Mouse (Mus musculus): ENCODE measurements at regions not wholly inside any gene's neighbourhood (a gene's known extent, or its start where the extent isn't known, plus 50 kb on each side); places are given as distances from the start of the nearest gene placed in this dataset.
A peak's percentile ranks its signal among the peaks of the same experiment; 100 is the strongest.

GRCm38 (mm10) chr2:33983112-33983748 is 95.5 kb upstream of the Mvb12b start:
- DNase-seq (ENCODE audit: low read depth): no peak

GRCm38 (mm10) chr2:33981936-33982335 is 94.2 kb upstream of the Mvb12b start:
- DNase-seq (ENCODE audit: low read depth): no peak

GRCm38 (mm10) chr2:33981321-33981720 is 93.6 kb upstream of the Mvb12b start:
- no peak for DNase-seq (ENCODE audit: low read depth)

- DNase-seq (ENCODE audit: low read depth): no peak
Measured at GRCm38 (mm10) chr2:33980884-33981283, 93.1 kb upstream of the Mvb12b start.

GRCm38 (mm10) chr2:33979276-33979675 is 91.5 kb upstream of the Mvb12b start:
- DNase-seq (ENCODE audit: low read depth): no peak

GRCm38 (mm10) chr2:33978550-33978949 is 90.8 kb upstream of the Mvb12b start:
- DNase-seq (ENCODE audit: low read depth): no peak

GRCm38 (mm10) chr2:33977576-33978352 is 90.0 kb upstream of the Mvb12b start:
- no peak for DNase-seq (ENCODE audit: low read depth)

- DNase-seq (ENCODE audit: low read depth): no peak
Measured at GRCm38 (mm10) chr2:33977151-33977550, 89.4 kb upstream of the Mvb12b start.

- DNase-seq (ENCODE audit: low read depth): no peak
Measured at GRCm38 (mm10) chr2:33976183-33976582, 88.4 kb upstream of the Mvb12b start.

GRCm38 (mm10) chr2:33975423-33976127 is 87.8 kb upstream of the Mvb12b start:
- no peak for DNase-seq (ENCODE audit: low read depth)

- DNase-seq (ENCODE audit: low read depth): no peak
Measured at GRCm38 (mm10) chr2:33974737-33975422, 87.1 kb upstream of the Mvb12b start.

GRCm38 (mm10) chr2:33974031-33974430 is 86.3 kb upstream of the Mvb12b start:
- DNase-seq (ENCODE audit: low read depth): no peak

GRCm38 (mm10) chr2:33973213-33973834 is 85.6 kb upstream of the Mvb12b start:
- DNase-seq (ENCODE audit: low read depth): peak; percentile 40

GRCm38 (mm10) chr2:33966984-33967421 is 79.3 kb upstream of the Mvb12b start:
- DNase-seq (ENCODE audit: low read depth): no peak

GRCm38 (mm10) chr2:33966389-33966983 is 78.7 kb upstream of the Mvb12b start:
- no peak for DNase-seq (ENCODE audit: low read depth)

GRCm38 (mm10) chr2:33964096-33964495 is 76.3 kb upstream of the Mvb12b start:
- no peak for DNase-seq (ENCODE audit: low read depth)

GRCm38 (mm10) chr2:33962355-33963037 is 74.8 kb upstream of the Mvb12b start:
- no peak for DNase-seq (ENCODE audit: low read depth)

- no peak for DNase-seq (ENCODE audit: low read depth)
Measured at GRCm38 (mm10) chr2:33961566-33961965, 73.8 kb upstream of the Mvb12b start.

- peak; percentile 22 for DNase-seq (ENCODE audit: low read depth)
Measured at GRCm38 (mm10) chr2:33957754-33958153, 70.0 kb upstream of the Mvb12b start.

GRCm38 (mm10) chr2:33944301-33944700 is 56.6 kb upstream of the Mvb12b start:
- no peak for DNase-seq (ENCODE audit: low read depth)

GRCm38 (mm10) chr2:33942085-33942484 is 54.3 kb upstream of the Mvb12b start:
- DNase-seq (ENCODE audit: low read depth): no peak

All from c-Kit-positive CD71-positive TER-119-negative erythroid progenitor cells, embryonic 14.5 days (primary cell).